Mouse (Mus musculus) erythroblast, embryonic 14.5 days (primary cell): ENCODE measurements around the gene Pdcd5.

Experiments
- GATA1 ChIP-seq: IDR thresholded peaks from 2 replicates; pipeline ENCODE4 v1.6.1; 2012; ENCODE audit warnings: low read length, inconsistent platforms, mixed read lengths
- TAL1 ChIP-seq: IDR thresholded peaks from 3 replicates; pipeline ENCODE4 v1.6.1; 2012; ENCODE audit warnings: low read length, inconsistent platforms, mixed read lengths

- TF ChIP-seq TAL1 = no peak
- no peak for TF ChIP-seq GATA1
Measured at GRCm38 (mm10) chr7:35649071-35649470, 1.8 kb upstream of the Pdcd5 start.
